Mouse (Mus musculus): ENCODE measurements around the gene Cyp20a1. TPM values are rescaled to one million over a fixed set of nuclear protein-coding genes. Genes with fewer than 3 reads are reported as not detected.

Cyp20a1 gene
- polyA plus RNA-seq, 1 experiment from 2014 or later = 23.9 TPM

- Histone ChIP-seq H3K4me3 (peak overlapping the region; percentile 94), H3K9me3 (no peaks in the 10 kb centered on the region), H3K4me1 (peaks cover 39% of the 10 kb centered on the region), H3K27me3 (ENCODE audit: poor library complexity, severe bottlenecking) (no peaks in the 10 kb centered on the region), H3K36me3 (replicated peaks) (peaks cover 8% of the 10 kb centered on the region), H3K27ac (peak overlapping the region; percentile 99)
- under 1% methylated on average over 53 of the region's 54 CpGs for WGBS
- peak; percentile 50 for DNase-seq (ENCODE audit: extremely low spot score, low spot score)
These were observed 67.0 kb downstream of the Cyp20a1 start for GRCm38 (mm10) chr1:60409928-60410817.

- peaks cover 7% of the 10 kb centered on the region; the same call in 1 of the 2 replicates for H3K9me3 ChIP-seq
- WGBS = 92% methylated on average over 3 of the region's 3 CpGs
- DNase-seq (ENCODE audit: extremely low spot score, low spot score) = no peak
These were observed 73.6 kb downstream of the Cyp20a1 start for GRCm38 (mm10) chr1:60416724-60417123.

GRCm38 (mm10) chr1:60423882-60424281 lies 80.8 kb downstream of the Cyp20a1 start:
- H3K27me3 ChIP-seq (ENCODE audit: poor library complexity, severe bottlenecking) = no peaks in the 10 kb centered on the region
- 100% methylated on average over 1 of the region's 1 CpGs for WGBS
- H3K27ac ChIP-seq = no peak overlapping the region

More at GRCm38 (mm10) chr1:60416724-60417123, 73.6 kb downstream of the Cyp20a1 start:
- H3K4me1 ChIP-seq = peaks cover 3% of the 10 kb centered on the region
- peaks cover 27% of the 10 kb centered on the region for H3K36me3 ChIP-seq (replicated peaks)
- no peak overlapping the region for H3K4me3 ChIP-seq
- H3K27ac ChIP-seq = no peak overlapping the region
- no peaks in the 10 kb centered on the region for H3K27me3 ChIP-seq (ENCODE audit: poor library complexity, severe bottlenecking)

GRCm38 (mm10) chr1:60428341-60428740 lies 85.2 kb downstream of the Cyp20a1 start:
- no peak overlapping the region for H3K27ac ChIP-seq
- peaks cover 12% of the 10 kb centered on the region for H3K4me1 ChIP-seq
- no peak for DNase-seq (ENCODE audit: extremely low spot score, low spot score)
- H3K36me3 ChIP-seq (replicated peaks) = peaks cover 10% of the 10 kb centered on the region
- H3K9me3 ChIP-seq = no peaks in the 10 kb centered on the region; the same call in 1 of the 2 replicates
- H3K4me3 ChIP-seq = no peak overlapping the region
- WGBS = 92% methylated on average over 2 of the region's 2 CpGs
- no peaks in the 10 kb centered on the region for H3K27me3 ChIP-seq (ENCODE audit: poor library complexity, severe bottlenecking)

More at GRCm38 (mm10) chr1:60423882-60424281, 80.8 kb downstream of the Cyp20a1 start:
- peaks cover 7% of the 10 kb centered on the region for H3K4me1 ChIP-seq
- no peak for DNase-seq (ENCODE audit: extremely low spot score, low spot score)
- peaks cover 16% of the 10 kb centered on the region for H3K36me3 ChIP-seq (replicated peaks)
- no peaks in the 10 kb centered on the region; the same call in 1 of the 2 replicates for H3K9me3 ChIP-seq
- no peak overlapping the region for H3K4me3 ChIP-seq

- DNase-seq (ENCODE audit: extremely low spot score, low spot score) = no peak
- Histone ChIP-seq H3K4me1 (peaks cover 12% of the 10 kb centered on the region), H3K27ac (no peak overlapping the region), H3K27me3 (ENCODE audit: poor library complexity, severe bottlenecking) (no peaks in the 10 kb centered on the region), H3K9me3 (no peaks in the 10 kb centered on the region; the same call in 1 of the 2 replicates), H3K36me3 (replicated peaks) (peaks cover 10% of the 10 kb centered on the region), H3K4me3 (no peak overlapping the region)
- 70% methylated on average over 2 of the region's 2 CpGs for WGBS
These were observed 85.8 kb downstream of the Cyp20a1 start for GRCm38 (mm10) chr1:60428932-60429331.

- H3K4me3 ChIP-seq = no peak overlapping the region
- H3K4me1 ChIP-seq = peaks cover 8% of the 10 kb centered on the region
- H3K27ac ChIP-seq = no peak overlapping the region
- 92% methylated on average over 5 of the region's 5 CpGs for WGBS
- H3K36me3 ChIP-seq (replicated peaks) = peaks cover 16% of the 10 kb centered on the region
- no peaks in the 10 kb centered on the region; the same call in 1 of the 2 replicates for H3K9me3 ChIP-seq
- no peaks in the 10 kb centered on the region for H3K27me3 ChIP-seq (ENCODE audit: poor library complexity, severe bottlenecking)
- no peak for DNase-seq (ENCODE audit: extremely low spot score, low spot score)
These were observed 88.4 kb downstream of the Cyp20a1 start for GRCm38 (mm10) chr1:60431531-60431930.

- DNase-seq (ENCODE audit: extremely low spot score, low spot score) = no peak
- Histone ChIP-seq H3K27ac (no peak overlapping the region), H3K27me3 (ENCODE audit: poor library complexity, severe bottlenecking) (no peaks in the 10 kb centered on the region), H3K4me3 (no peak overlapping the region), H3K4me1 (peaks cover 5% of the 10 kb centered on the region; the same call in 1 of the 2 replicates), H3K36me3 (replicated peaks) (peaks cover 24% of the 10 kb centered on the region), H3K9me3 (no peaks in the 10 kb centered on the region; the same call in 1 of the 2 replicates)
- WGBS = 13% methylated on average over 1 of the region's 1 CpGs
These were observed 89.4 kb downstream of the Cyp20a1 start for GRCm38 (mm10) chr1:60432497-60432896.

Other genes with a start within 250 kb of the Cyp20a1 start
- gene Carf, start 245.1 kb upstream of the Cyp20a1 start, polyA plus RNA-seq (2016; fragmentation: Nextera tagmentation; extraction: Ambion mirVana) = 5.3 and 5.8 TPM in 2 replicates
- 71.9 and 74.4 TPM in 2 replicates for gene Wdr12, start 244.7 kb upstream of the Cyp20a1 start, polyA plus RNA-seq (2016; fragmentation: Nextera tagmentation; extraction: Ambion mirVana)
- 7.1 and 9.0 TPM in 2 replicates for gene Nbeal1, start 162.7 kb upstream of the Cyp20a1 start, polyA plus RNA-seq (2016; fragmentation: Nextera tagmentation; extraction: Ambion mirVana)
- 50.6 and 54.5 TPM in 2 replicates for gene Abi2, start 66.3 kb downstream of the Cyp20a1 start, polyA plus RNA-seq (2016; fragmentation: Nextera tagmentation; extraction: Ambion mirVana)
- gene Raph1, start 223.8 kb downstream of the Cyp20a1 start, polyA plus RNA-seq (2016; fragmentation: Nextera tagmentation; extraction: Ambion mirVana) = 21.3 and 21.5 TPM in 2 replicates